Comparison of ENCODE assay signal across 13 mouse cellular contexts in the genomic region with DNA sequence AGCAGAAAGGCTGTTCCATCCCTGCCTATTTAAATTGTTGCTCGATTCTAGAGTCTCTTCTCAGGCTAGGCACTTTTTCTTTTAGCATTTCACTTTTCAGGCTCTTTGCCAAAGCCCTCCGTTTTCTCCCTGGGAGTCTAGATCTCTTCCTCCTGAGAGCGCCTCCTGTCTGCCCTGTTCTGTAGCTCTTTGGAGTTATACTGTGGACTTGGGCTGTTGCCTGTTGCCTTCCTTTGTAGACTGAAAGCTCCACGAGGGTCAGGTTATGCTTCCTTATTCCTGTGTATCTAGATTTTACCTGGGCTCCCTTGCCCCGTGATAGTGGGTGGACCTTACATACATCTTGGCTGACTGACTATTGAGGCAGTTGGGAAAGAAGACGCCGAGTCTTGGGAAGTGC. TPM values are rescaled to one million over a fixed set of nuclear protein-coding genes. Genes with fewer than 3 reads are reported as not detected.
A peak's percentile ranks its signal among the peaks of the same experiment; 100 is the strongest.
DNase-seq lines count a peak whose midpoint lies in the region; TF ChIP-seq lines count a peak whose summit lies in the region.
"Had no signal": no experiment of that assay in that cellular context is flagged by ENCODE, and none has a peak within 500 bp of the region (broad histone marks: within the 10 kb centered on the region; RNA-seq: fewer than 3 reads in every experiment).

No protein-coding gene starts in this region.

- peak overlapping the region; percentile 17 to 35; a peak in 2 of 4 replicates for H3K4me3 ChIP-seq in ES-E14 (ENCODE audit: insufficient read depth in 1 of 2, low read depth in 1 of 2, low read length in 2 of 2, poor library complexity in 1 of 2, severe bottlenecking in 1 of 2)
- H3K4me3 ChIP-seq in forebrain, embryonic 10.5 days = peak overlapping the region; percentile 32; the same call in 1 of the 2 replicates
- H3K4me3 ChIP-seq: liver, embryonic 15.5 days; midbrain, embryonic 12.5 days had no signal

- peaks cover 7% of the 10 kb centered on the region for H3K36me3 ChIP-seq in ES-E14 (ENCODE audit: control insufficient read depth, insufficient read depth, low read length, poor library complexity, severe bottlenecking)
- H3K36me3 ChIP-seq in forebrain, embryonic 10.5 days (replicated peaks) = peaks cover 10% of the 10 kb centered on the region

- H3K27ac ChIP-seq in ES-E14 (ENCODE audit: insufficient read depth, low read depth, low read length, poor library complexity, severe bottlenecking) = peak overlapping the region; percentile 71; the same call in 1 of the 2 replicates
- peak overlapping the region; percentile 76 for H3K27ac ChIP-seq in forebrain, embryonic 10.5 days
- H3K27ac ChIP-seq: liver, embryonic 15.5 days; midbrain, embryonic 12.5 days had no signal

- H3K9me3 ChIP-seq in ES-E14 (ENCODE audit: control insufficient read depth, insufficient read depth, low read depth, low read length) = no peaks in the 10 kb centered on the region
- no peaks in the 10 kb centered on the region for H3K9me3 ChIP-seq in forebrain, embryonic 10.5 days
- H3K9me3 ChIP-seq: liver, embryonic 15.5 days; midbrain, embryonic 12.5 days had no signal

- H3K4me1 ChIP-seq in ES-E14 (ENCODE audit: control insufficient read depth in 2 of 2, insufficient read depth in 2 of 2, low read length in 2 of 2, poor library complexity in 1 of 2) = peaks cover 6 to 11% of the 10 kb centered on the region in 2 experiments
- peaks cover 55% of the 10 kb centered on the region for H3K4me1 ChIP-seq in forebrain, embryonic 10.5 days

- peak overlapping the region; percentile 60; the same call in 1 of the 2 replicates for H3K9ac ChIP-seq in ES-E14 (ENCODE audit: insufficient read depth, low read depth, low read length, poor library complexity, severe bottlenecking)
- H3K9ac ChIP-seq: liver, embryonic 15.5 days; midbrain, embryonic 12.5 days had no signal

- H3K27me3 ChIP-seq in forebrain, embryonic 10.5 days (ENCODE audit: poor library complexity, severe bottlenecking) = peaks cover 33% of the 10 kb centered on the region
- H3K27me3 ChIP-seq: liver, embryonic 15.5 days had no signal

- DNase-seq in kidney, adult 11 months = peak; percentile 9
- DNase-seq in kidney, postnatal 4 days = no peak
- no peak for DNase-seq in ES-E14 (ENCODE audit: low read depth, low spot score)
- DNase-seq in forebrain, embryonic 10.5 days (ENCODE audit: extremely low spot score, low spot score) = no peak
- peak; percentile 14 for DNase-seq in kidney, postnatal 10 days
- no peak for DNase-seq in gastrocnemius, postnatal 36 days
- DNase-seq in embryo, embryonic 11 days = no peak
- DNase-seq in thymus, postnatal 4 days = no peak
- DNase-seq: gastrocnemius, postnatal 10 days; layer of hippocampus, postnatal 36 days had no signal

- intact Hi-C loops in gastrocnemius, postnatal 36 days (cut with DNase I) = no loop called here

- in situ Hi-C loops in ES-E14 (cut with MboI; ENCODE audit: low sequenced_read_pairs in 2 of 2, unreplicated experiment in 2 of 2) = no loop called here

- WGBS in forebrain, embryonic 10.5 days = 33% methylated on average over 7 of the region's 7 CpGs

TF ChIP-seq in ES-E14, 5 proteins besides CTCF, POLR2A, EP300 and RAD21:
- TF ChIP-seq MAFK (IDR thresholded peaks at IDR 0.05; ENCODE audit: insufficient read depth, low read depth, low read length) = no peak
- TF ChIP-seq HCFC1 (IDR thresholded peaks at IDR 0.05; ENCODE audit: borderline replicate concordance, insufficient read depth, low read length) = no peak
- TF ChIP-seq CHD2 (IDR thresholded peaks at IDR 0.05; ENCODE audit: low read depth, low read length) = no peak
- no peak for TF ChIP-seq ZC3H11A (IDR thresholded peaks at IDR 0.05; ENCODE audit: borderline replicate concordance, low read depth, low read length)
- no peak for TF ChIP-seq ZNF384 (IDR thresholded peaks at IDR 0.05; ENCODE audit: low read depth, low read length)

RNA-seq across cellular contexts. Expression of gene Kctd6, which starts 4.3 kb away (rescaled TPM):
- total RNA-seq in ES-E14 (2012; rRNA removed) = 9.3 and 11.9 TPM in 2 replicates
- 2.8 and 3.1 TPM in 2 replicates for polyA plus RNA-seq in forebrain, embryonic 10.5 days (2016; fragmentation: Nextera tagmentation; extraction: Ambion mirVana)
- 1 to 10 TPM; 5.7 to 7.7 TPM for total RNA-seq in gastrocnemius, postnatal 36 days (2021)

RNA-seq across cellular contexts. Expression of gene Acox2, which starts 40.9 kb away (rescaled TPM):
- total RNA-seq in ES-E14 (2012; rRNA removed) = not detected in 2 replicates
- not detected in 2 replicates for polyA plus RNA-seq in forebrain, embryonic 10.5 days (2016; fragmentation: Nextera tagmentation; extraction: Ambion mirVana)
- total RNA-seq in gastrocnemius, postnatal 36 days (2021) = under 1 TPM in 1 of 2 experiments, not detected in 1; 0.37 TPM
- total RNA-seq: hematopoietic stem cell, adult 5-6 weeks; layer of hippocampus, postnatal 36 days had no signal
- polyA plus RNA-seq: midbrain, embryonic 12.5 days had no signal

RNA-seq across cellular contexts. Expression of gene Pdhb, which starts 45.4 kb away (rescaled TPM):
- total RNA-seq in ES-E14 (2012; rRNA removed) = 152 and 171 TPM in 2 replicates
- 205 and 209 TPM in 2 replicates for polyA plus RNA-seq in forebrain, embryonic 10.5 days (2016; fragmentation: Nextera tagmentation; extraction: Ambion mirVana)
- 100 to 1,000 TPM; 307 to 316 TPM for total RNA-seq in gastrocnemius, postnatal 36 days (2021)

Comparison
In these comparisons a context has a peak if more than half of its experiments do, and no peak if none do; other contexts are left out.
1. DNase-seq: peak in kidney, adult 11 months (single experiment) and kidney, postnatal 10 days (single experiment); none in kidney, postnatal 4 days (0 of 2), ES-E14 (single experiment), forebrain, embryonic 10.5 days (single experiment), gastrocnemius, postnatal 36 days (0 of 2), embryo, embryonic 11 days (single experiment) and thymus, postnatal 4 days (single experiment).